Mouse (Mus musculus): ENCODE results near the gene Zwilch. TPM values are rescaled to one million over a fixed set of nuclear protein-coding genes. Genes with fewer than 3 reads are reported as not detected.
"Not testable (repeated sequence)": the region's sequence is repeated elsewhere in the genome, so short reads cannot be mapped to it uniquely, and the experiment has no call there.

Gene Zwilch
- total and polyA plus RNA-seq, 2 experiments from 2014 or later = 3.5 to 4.0 TPM

DNA sequence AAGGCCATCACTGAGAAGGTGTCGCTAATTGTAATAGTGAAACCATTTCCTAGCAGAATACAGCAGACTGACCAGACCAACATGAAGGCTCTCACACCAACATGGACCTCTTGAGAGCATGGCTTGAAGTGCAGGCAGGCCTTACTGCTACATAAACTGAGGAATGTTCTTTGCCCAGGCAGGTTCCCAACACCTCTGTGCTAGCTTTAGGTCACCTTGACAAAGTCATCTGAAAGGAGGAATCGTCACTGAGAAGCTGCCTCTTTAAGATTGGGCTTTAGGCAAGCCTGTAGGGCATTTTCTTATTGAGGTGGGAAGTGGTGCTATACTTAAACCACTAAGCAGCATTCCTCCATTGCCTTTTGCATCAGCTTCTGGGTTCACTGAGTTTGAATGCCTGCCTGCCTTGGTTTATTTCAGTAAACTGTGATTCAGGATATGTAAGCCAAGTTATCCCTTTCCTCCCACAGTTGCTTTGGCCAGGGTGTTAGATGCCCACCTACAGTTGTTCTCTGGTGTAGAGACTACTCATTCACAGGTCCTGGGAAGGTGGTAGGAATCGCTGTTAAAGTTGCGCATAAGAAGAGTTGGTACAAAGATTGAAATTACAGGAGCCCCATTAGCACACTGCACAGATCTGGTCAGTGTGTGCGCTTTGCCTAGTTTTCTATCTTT, 11.4 kb upstream of the Zwilch start:
- Histone ChIP-seq H3K9me3 (ENCODE audit: low read length) (no peaks in the 10 kb centered on the region), H3K4me2 (ENCODE audit: low read depth, low read length) (no peak overlapping the region), H3K27ac (no peak overlapping the region), H3K36me3 (ENCODE audit: insufficient read depth, low read length) (peaks cover 51% of the 10 kb centered on the region), H3K27me3 (ENCODE audit: insufficient read depth, low read length) (no peaks in the 10 kb centered on the region), H3K4me3 (ENCODE audit: low read length) (no peak overlapping the region), H3K4me1 (ENCODE audit: insufficient read depth, low read length) (0 out of 2 replicates have a peak, but pooled peaks cover 5% of the 10 kb centered on the region), H3K9ac (replicated peaks; ENCODE audit: low read length) (no peak overlapping the region)
- TF ChIP-seq CTCF (IDR thresholded peaks at IDR 0.05; ENCODE audit: low read depth) = no peak
- DNase-seq (ENCODE audit: low spot score) (no peak), ATAC-seq (no peak)
- 94% methylated on average over 5 of the region's 5 CpGs for WGBS

DNA sequence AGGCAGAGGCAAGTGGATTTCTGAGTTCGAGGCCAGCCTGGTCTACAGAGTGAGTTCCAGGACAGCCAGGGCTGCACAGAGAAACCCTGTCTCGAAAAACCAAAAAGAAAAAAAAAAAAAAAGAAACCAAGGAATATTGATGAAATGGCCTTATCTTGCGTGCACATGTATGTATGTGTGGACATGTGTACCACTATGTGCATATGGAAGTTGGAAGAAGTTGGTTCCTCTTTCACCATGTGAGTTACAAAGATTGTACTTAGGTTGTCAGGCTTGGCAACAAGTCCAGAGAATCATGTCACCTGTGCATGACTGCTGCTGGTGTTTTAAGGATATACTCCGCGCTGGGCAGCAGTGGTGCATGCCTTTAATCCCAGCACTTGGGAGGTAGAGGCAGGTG, 10.4 kb upstream of the Zwilch start:
- WGBS = 95% methylated on average over 5 of the region's 5 CpGs
- not testable (repeated sequence) for H3K27ac ChIP-seq; H3K4me2 ChIP-seq (ENCODE audit: low read depth, low read length); H3K4me1 ChIP-seq (ENCODE audit: insufficient read depth, low read length); ATAC-seq; DNase-seq (ENCODE audit: low spot score); H3K9ac ChIP-seq (replicated peaks; ENCODE audit: low read length); H3K27me3 ChIP-seq (ENCODE audit: insufficient read depth, low read length); H3K9me3 ChIP-seq (ENCODE audit: low read length); H3K4me3 ChIP-seq (ENCODE audit: low read length)
- H3K36me3 ChIP-seq (ENCODE audit: insufficient read depth, low read length) = peaks cover 42% of the 10 kb centered on the region

DNA sequence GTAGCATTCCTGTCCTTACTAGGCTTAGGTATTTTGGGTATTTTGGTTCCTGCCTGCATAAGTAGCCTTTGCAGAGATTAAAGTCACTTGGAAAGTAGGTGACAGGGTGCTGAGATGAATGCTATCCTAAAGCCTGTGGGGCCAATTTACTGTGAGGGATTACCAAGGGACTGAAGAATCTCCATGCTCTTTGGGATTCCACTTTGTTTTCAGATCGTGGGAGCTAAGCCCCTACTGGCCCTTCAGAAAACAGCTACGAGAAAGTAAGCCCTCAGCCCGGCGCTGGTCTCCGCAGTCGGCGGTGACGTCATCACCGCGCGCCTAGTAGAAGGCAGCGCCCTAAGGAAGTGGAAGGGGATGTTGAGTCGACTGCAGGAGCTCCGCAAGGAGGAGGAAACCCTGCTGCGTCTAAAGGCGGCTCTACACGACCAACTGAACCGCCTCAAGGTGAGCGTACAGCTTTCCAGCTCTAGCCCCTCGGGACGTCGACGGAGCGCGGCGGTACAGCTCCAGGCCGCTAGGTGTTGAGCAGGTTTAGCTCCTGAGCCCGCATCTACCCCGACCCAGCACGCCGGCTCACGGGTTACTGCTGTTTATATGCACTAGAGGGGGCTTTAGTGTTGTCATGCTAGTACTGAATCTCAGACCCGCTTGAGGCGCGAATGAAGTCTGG, 6.2 kb upstream of the Zwilch start, which contains the start of gene Snapc5:
Gene Snapc5 (plus strand): TSS at position 301 of the 673 bp plus-strand sequence.
- Histone ChIP-seq H3K9ac (replicated peaks; ENCODE audit: low read length) (peak within 1 kb of the TSS; percentile 68), H3K4me1 (ENCODE audit: insufficient read depth, low read length) (peaks cover 12% of the 10 kb centered on the region; the same call in 1 of the 2 replicates), H3K4me3 (ENCODE audit: low read length) (peak within 1 kb of the TSS; percentile 60), H3K9me3 (ENCODE audit: low read length) (no peaks in the 10 kb centered on the region), H3K27me3 (ENCODE audit: insufficient read depth, low read length) (no peaks in the 10 kb centered on the region), H3K4me2 (ENCODE audit: low read depth, low read length) (peak within 1 kb of the TSS; percentile 54), H3K36me3 (ENCODE audit: insufficient read depth, low read length) (peaks cover 41% of the 10 kb centered on the region), H3K27ac (peak within 1 kb of the TSS; percentile 86)
- peak; percentile 71 for TF ChIP-seq CTCF (IDR thresholded peaks at IDR 0.05; ENCODE audit: low read depth)
- DNase-seq (ENCODE audit: low spot score) (peak; percentile 97), ATAC-seq (peak; percentile 95)
- WGBS = under 1% methylated on average over 35 of the region's 35 CpGs

DNA sequence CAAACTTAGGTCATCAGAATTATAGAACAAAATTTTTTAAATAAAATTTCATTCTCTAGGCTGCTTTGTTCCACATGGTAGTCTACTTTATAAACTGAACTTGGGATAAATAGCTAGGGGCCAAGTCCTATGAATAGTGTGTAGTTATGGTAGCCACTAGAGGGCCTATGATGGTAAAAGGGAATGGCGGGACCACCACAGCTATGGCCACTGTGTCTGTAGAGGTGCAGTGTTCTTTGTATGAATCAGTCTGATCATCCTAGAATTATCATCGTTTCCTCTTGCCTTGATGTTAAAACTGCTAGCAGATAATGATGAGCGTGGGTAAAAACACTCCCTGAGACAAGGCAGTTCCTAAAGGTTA, 5.7 kb upstream of the Zwilch start:
- DNase-seq (ENCODE audit: low spot score) = peak; percentile 61
- 40% methylated on average over 3 of the region's 3 CpGs for WGBS
- Histone ChIP-seq H3K27me3 (ENCODE audit: insufficient read depth, low read length) (no peaks in the 10 kb centered on the region), H3K4me1 (ENCODE audit: insufficient read depth, low read length) (peaks cover 12% of the 10 kb centered on the region; the same call in 1 of the 2 replicates), H3K4me2 (ENCODE audit: low read depth, low read length) (peak overlapping the region; percentile 54), H3K36me3 (ENCODE audit: insufficient read depth, low read length) (peaks cover 41% of the 10 kb centered on the region), H3K27ac (peak overlapping the region; percentile 86), H3K4me3 (ENCODE audit: low read length) (peak overlapping the region; percentile 60; the same call in 1 of the 2 replicates), H3K9me3 (ENCODE audit: low read length) (no peaks in the 10 kb centered on the region), H3K9ac (replicated peaks; ENCODE audit: low read length) (peak overlapping the region; percentile 68; the same call in 1 of the 2 replicates)
- TF ChIP-seq CTCF (IDR thresholded peaks at IDR 0.05; ENCODE audit: low read depth) = peak; percentile 60
- ATAC-seq = peak; percentile 69

DNA sequence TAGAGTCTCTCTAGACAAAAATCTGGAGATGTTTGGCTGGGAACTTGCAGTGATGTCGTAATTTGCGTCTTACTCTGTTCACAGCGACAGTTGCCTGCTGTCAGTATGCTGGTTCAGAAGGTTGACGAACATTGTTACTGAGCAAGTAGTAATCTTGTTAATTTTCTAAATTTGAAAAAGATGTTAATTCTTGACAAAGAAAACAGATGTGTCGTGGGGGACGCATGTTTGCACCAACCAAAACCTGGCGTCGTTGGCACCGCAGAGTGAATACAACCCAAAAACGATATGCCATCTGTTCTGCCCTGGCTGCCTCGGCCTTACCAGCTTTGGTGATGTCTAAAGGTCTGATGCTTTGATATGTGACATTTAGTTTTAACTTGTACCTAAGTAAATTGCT, 2.5 kb upstream of the Zwilch start:
- ATAC-seq = no peak
- H3K9me3 ChIP-seq (ENCODE audit: low read length) = no peaks in the 10 kb centered on the region
- WGBS = 82% methylated on average over 11 of the region's 11 CpGs

DNA sequence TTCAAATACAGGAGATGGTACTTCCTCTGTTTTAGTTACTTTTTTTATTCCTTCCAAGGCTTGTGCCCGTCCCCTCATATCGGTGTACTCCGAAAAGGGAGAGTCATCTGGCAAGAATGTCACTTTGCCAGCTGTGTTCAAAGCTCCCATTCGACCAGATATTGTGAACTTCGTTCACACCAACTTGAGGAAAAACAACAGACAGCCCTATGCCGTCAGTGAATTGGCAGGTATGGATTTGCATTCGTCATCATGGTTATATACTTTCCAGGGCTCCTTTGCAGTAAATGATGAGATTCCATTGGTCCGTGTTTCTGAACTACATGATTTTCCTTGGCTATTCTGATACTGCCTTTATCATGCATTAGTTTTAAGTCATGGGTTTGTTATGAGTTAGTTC, 1.9 kb upstream of the Zwilch start:
- H3K4me3 ChIP-seq (ENCODE audit: low read length) = peak overlapping the region; percentile 83

More for the DNA sequence above, 2.5 kb upstream of the Zwilch start:
- no peak overlapping the region for H3K4me2 ChIP-seq (ENCODE audit: low read depth, low read length)
- H3K36me3 ChIP-seq (ENCODE audit: insufficient read depth, low read length) = peaks cover 30% of the 10 kb centered on the region
- H3K9ac ChIP-seq (replicated peaks; ENCODE audit: low read length) = no peak overlapping the region
- DNase-seq (ENCODE audit: low spot score) = no peak
- no peak for TF ChIP-seq CTCF (IDR thresholded peaks at IDR 0.05; ENCODE audit: low read depth)
- H3K27me3 ChIP-seq (ENCODE audit: insufficient read depth, low read length) = no peaks in the 10 kb centered on the region
- H3K4me3 ChIP-seq (ENCODE audit: low read length) = no peak overlapping the region
- no peak overlapping the region for H3K27ac ChIP-seq
- peaks cover 12% of the 10 kb centered on the region; the same call in 1 of the 2 replicates for H3K4me1 ChIP-seq (ENCODE audit: insufficient read depth, low read length)

More for the DNA sequence above, 1.9 kb upstream of the Zwilch start:
- WGBS = 73% methylated on average over 8 of the region's 8 CpGs
- Histone ChIP-seq H3K36me3 (ENCODE audit: insufficient read depth, low read length) (peaks cover 28% of the 10 kb centered on the region), H3K9ac (replicated peaks; ENCODE audit: low read length) (no peak overlapping the region), H3K4me2 (ENCODE audit: low read depth, low read length) (peak overlapping the region; percentile 77), H3K27ac (no peak overlapping the region), H3K4me1 (ENCODE audit: insufficient read depth, low read length) (peaks cover 8% of the 10 kb centered on the region; the same call in 1 of the 2 replicates), H3K27me3 (ENCODE audit: insufficient read depth, low read length) (no peaks in the 10 kb centered on the region), H3K9me3 (ENCODE audit: low read length) (no peaks in the 10 kb centered on the region)
- DNase-seq (ENCODE audit: low spot score) = no peak
- ATAC-seq = no peak
- TF ChIP-seq CTCF (IDR thresholded peaks at IDR 0.05; ENCODE audit: low read depth) = no peak
